Mouse (Mus musculus) cerebellum, adult 9-11 months (tissue): ENCODE results near the gene Dnah17.

Experiments
- DNase-seq: peaks from one replicate; pipeline ENCODE4 v3.0.0; 2022

The Dnah17 gene

DNA sequence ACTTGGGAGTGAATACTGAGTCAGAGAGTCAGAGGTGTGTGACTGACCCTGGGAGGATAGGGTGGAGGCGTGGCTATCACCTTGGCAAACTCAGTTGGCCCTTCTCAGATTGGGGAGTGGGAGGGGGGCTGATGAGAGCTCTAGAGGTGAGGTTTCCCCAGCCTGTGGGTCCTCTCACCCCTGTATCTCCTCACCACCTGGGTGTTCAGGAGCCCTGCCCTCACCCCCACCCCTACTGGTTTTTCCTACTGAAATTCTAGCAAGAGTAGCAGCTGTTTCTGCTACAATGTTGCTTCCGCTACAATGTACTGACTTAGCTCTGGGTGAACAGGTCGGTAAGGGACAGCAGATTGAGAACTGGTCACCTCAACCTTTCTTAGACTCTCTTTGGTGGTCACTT, 46.2 kb downstream of the Dnah17 start:
- no peak for DNase-seq

DNA sequence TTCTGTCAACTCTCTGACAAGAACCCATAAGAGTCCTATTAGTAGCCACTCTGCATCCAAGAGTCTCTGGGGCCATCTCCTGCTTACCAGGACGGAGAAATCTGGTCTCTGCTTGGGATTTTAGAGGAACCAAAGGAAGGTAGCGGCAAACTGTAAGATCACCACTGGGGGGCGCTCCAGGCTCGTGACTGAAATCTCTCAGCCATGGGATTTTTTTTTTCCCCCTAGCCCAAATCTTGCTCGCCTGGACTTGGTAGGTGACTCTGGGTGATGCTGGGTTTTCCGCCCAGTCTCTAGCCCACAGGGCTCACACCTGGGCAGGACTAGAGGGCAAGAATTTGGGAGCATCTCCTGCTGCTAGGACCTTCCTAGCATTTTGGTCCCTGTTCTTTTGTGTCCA, 46.6 kb downstream of the Dnah17 start:
- DNase-seq: peak; percentile 57

DNA sequence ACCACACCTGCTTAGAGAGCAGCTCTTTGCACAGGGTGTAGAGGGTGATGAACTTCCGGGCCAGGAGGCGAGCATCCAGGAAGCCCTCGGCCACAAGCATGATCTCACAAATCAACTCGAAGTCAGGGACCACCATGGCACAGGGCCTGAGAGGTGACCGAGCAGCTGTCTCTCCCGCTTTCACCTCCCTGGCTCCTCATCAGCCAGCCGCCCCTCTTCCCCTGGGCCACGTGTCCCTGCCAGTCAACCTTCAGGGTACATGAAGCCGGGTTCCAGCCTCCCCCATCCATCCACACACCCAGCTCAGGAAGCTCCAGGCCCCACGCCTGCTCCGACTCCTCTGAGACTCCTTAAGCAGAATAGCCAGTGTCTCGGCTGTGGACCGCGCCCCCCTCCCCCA, 48.1 kb downstream of the Dnah17 start:
- DNase-seq: no peak

DNA sequence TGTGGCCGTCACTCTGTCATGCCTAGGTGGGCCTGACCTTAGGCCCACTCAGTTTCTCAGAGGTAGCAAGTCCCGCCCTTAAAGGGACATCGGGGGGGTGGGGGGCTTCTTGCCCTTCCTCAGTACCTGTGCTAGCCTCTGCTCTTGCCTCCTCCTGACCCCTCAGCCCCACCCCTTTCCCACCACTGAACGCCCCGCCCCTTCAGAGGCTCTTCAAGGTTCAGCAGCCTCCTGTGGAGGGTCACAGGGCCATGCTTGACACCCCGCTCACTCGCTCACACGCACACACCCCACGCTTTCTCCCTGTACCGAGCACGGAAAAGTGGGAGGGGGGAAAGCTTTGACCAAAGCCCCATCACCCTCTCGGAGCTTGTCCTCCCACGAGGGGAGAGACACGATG, 50.7 kb downstream of the Dnah17 start:
- DNase-seq: no peak

DNA sequence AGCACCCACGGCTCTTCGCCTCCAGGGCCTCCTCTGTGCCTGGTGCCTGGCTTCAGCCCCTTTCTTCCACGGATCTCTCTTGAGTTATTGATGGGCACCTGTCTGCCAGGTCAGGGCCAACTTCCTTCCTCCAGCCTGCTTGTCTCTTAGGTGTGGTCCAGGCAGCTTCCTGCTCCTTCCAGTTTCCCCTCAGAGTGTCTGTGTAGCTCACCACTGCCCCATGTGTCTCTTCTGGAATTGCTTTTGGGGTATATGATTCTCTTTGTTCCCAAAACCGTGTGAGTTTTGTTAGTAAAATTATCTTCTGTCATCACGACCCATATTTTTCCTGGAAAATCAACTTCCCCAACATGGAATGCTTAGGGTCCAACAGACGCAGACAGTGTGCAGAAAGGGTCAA, 53.5 kb downstream of the Dnah17 start:
- DNase-seq: no peak

DNA sequence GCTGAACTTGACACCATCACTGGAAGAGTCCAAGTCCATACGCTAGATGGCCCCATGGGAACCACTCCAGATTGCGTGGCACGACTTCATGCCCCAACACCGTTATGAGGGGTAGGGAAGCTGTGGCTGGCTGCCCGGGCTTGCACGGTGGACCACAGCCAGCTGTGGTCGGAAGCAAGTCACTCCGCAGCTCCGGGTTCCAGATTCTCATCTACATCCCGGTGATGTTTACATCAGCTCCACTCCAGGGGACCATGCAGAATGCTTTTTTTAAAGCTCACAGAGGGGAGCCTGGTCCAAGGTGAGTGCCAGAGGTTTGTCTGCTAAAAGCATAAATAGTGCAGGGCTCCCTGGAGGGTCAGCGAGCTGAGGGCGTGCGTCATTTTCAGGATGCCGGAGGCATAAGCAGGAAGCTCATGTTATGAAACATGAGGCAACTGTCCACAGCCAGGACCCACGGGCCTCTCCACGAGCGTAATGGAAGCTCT, 55.4 kb downstream of the Dnah17 start:
- no peak for DNase-seq

DNA sequence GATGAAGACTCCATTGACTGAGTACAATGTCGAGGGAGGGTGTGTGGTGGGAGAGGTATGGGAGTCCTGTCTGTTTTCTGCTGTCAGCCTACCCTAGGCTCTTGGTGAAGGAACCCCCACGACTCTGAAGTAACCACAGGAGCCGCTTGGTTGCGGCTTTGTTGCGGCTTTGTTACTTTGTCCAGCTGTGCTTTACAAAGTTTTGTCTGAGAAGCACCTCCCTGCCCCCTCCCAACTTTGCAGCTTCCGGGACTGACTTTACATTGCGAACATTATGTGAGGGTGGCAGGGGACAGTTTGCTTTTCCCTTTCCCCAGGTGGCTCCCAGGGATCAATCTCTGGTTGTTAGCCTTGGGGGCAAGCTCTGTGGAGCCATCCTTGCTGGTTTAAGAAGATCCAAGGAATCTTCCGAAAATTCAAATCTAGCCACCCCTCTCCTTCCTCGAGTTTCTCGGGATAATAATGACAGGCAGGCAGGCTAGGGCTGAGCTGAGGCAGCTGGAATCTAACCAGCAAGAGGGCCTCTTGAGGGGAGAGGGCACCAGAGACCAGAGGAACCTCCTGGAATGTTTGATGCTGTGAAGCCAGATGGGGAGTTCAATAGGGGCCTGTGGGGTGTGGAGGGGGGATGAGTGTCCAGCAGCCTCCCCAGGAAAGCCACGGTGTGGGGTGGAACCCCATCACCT, 59.1 kb downstream of the Dnah17 start:
- no peak for DNase-seq

DNA sequence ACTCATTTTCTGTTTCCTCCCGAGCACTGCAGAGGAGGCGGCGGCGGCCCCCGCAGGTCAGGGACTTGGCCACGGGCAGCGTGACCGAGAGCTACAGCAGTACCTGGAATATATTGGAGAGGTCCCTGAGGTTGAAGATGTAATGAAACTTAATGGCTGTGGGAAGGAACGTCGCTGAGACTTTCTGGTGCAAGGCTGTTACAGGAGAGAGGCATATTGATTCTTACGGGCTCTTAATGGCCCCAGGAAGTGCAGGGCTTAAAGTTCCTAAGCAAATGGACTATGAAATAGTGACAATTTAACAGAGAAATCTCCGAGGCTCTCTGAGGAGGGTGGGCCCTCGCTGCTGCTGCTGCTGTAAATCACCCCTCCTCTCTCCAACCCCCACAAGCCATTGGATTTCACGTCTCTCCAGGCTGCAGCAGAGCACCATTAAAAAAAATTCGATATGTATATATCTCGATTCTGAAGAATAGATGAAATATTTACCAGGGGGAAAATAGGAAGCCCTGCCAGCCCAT, 61.6 kb downstream of the Dnah17 start:
- no peak for DNase-seq

DNA sequence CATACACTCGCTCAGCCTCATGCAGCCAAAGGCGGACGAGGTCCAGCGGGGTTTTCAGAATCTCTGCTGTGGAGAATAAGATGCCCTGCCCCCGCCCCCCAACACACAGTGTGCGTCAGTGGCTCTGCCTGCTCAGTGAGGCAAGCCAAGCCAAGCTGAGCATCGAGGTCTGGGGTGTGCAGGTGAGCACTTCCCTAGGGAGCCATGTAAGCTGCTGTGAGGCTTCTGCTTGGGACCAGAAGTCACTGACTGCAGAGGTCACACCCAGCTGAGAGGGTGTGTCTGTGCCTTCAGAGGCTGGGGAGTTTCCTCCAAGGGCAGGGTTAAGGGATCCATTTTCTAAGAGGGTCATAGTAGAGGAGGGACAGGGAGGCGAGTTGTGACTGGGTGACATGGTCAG, 62.8 kb downstream of the Dnah17 start:
- no peak for DNase-seq

DNA sequence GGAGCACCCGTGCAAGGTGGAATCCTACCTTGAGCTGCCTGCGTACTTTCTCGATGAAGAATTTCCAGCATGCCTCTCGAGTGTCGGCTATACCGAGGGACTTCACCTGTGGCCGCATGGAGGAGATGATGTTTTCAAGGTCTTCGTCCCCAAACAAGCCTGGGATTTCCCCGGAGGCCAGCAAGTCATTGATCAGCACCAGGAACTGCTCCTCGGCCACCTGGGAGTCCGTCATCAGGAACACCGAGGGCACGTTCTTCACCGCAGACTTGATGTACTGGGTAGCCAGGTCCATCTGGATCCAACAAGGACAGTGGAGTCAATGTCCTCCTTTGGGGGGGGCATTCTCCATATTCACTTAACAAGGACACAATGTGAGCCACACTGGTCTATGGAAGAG, 70.4 kb downstream of the Dnah17 start:
- DNase-seq: no peak

DNA sequence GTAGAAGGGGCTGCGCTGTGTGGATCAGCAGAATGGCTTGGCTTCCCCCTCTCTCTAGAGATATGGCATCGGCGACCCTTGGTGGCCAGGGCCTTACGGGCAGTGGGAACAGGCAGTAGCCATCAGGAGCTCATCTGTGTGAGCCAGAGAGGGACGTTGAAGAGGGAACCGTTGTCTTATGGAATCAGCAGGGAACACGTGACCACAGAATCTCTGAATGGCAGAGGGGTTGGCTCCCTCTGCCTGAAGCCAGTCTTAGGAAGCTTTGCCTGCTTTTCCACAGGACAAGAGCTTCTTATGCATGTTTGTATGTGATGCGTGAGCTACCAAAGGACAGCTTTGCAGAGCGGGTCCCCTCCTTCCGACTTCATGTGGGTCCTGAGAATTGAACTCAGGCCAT, 71.6 kb downstream of the Dnah17 start:
- no peak for DNase-seq

DNA sequence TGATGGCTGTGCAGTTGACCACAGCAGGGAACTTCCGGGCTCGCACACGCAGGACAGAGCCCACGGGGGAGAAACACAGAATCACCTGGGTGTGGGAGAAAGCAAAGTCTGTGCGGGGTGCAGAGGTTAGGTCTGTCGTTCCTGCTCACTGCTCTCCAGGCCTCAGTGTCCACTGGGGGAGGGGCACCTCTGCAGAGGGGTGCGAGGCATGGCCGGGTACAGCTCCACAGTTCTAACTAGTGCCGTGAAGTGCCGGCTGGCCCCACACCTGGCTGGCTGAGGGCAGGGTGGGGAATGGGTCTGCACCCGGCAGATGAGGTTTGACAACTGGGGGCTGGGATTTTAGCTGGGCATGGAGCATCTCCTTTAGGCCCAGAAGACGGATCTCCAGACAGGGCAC, 72.1 kb downstream of the Dnah17 start:
- DNase-seq: no peak

DNA sequence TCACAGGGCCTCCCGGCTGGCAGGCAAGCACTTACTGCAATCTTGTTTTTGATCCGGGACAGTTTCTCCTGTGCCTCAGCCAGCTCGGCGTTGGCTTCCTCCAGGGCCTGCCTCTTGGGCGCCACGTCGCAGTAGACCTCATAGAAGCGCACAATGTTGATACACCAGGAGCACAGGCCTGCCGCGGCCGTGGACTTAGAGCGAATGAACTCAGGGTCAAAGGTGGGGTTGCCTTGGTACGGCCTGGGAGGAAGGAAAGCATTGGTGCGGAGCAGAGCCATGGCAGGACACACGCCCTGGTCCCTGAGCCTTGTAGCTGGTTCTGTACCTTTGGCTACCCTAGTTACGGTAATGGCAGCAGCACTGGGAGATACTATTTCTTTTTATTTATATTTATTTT, 80.3 kb downstream of the Dnah17 start:
- no peak for DNase-seq

DNA sequence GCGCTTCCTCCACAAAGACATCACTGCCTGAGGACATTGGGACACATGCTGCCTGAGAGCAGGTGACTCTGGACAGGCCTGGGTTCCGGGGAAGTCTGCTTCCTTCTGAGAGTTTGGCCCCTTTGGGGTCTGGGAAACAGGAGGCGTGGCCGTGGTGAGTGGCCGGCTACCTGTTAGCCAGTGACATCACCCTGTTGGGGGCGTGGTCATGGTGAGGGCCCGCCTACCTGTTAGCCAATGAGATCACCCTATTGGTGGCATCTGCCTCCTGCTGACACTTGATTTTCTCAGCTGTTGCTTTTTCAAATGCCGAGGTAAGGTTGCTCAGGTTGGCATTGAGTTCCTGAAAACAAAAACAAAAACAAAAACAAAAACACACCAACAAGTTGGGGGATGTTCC, 80.8 kb downstream of the Dnah17 start:
- DNase-seq: no peak

DNA sequence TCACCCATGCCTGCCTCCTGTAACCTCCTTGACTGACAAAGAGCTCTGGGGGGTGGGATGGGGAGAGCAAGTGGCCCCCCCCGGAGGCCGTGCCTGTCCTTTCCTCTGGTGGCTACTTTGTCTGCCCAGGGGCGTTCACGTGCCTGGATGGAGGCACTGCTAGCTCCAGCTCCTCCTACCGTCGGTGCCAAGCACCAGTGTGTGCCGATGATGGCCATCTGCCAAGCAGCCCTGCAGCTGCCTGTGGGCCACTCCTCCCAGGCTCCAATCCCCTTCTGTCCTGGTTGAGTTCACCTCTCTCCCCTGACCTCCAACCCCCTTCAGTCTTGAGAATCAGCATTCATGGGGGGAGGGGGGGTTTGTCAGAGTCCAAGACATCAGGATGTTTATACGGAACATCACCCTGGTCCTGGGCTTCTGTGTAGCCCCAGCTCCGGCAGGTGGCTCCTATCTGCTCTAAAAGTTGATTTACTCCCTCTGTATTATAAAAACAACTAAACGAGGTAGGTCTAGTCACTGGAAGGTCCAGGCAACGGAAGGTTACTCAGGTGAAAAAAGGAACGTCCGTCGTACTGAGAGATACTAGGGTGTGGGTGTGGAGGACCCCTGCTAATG, 87.0 kb downstream of the Dnah17 start:
- peak; percentile 47 for DNase-seq

DNA sequence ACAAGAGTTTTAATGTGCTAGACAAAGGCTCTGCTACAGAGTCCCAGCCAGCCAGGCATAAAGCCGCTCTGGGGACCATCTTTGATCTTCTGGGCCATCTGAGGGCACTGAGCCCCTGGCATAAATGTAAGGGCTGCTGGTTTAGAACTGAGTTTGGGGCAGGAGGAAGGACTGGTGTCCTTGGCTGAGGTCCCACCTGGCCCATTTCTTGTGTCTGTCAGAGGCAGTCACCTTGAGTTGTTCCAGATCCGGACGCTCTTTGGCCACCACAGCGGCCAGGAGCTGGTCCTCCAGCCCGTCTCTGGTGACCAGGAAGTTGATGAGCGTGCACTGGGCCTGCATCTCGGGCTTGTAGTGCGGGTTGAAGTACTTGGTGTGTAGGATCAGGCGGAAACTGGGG, 87.6 kb downstream of the Dnah17 start:
- DNase-seq: no peak

DNA sequence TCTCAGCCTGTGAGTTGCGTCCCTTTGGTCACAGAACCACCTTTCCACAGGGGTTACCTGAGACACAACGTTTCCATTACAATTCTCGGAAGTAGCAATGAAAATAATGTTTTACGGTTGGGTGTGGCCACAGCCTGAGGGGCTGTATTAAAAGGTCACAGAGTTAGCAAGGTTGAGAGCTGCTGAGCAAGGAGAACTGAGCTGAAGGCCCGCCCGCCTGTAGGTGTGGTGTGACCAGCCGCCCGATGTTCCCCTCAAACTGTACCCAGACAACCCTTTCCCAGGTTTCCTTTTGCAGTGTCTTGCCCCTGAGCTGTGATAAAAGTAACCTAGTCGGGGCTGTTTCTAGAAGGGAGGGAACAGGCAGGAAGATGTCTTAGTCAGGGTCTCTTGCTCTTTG, 95.4 kb downstream of the Dnah17 start:
- no peak for DNase-seq

DNA sequence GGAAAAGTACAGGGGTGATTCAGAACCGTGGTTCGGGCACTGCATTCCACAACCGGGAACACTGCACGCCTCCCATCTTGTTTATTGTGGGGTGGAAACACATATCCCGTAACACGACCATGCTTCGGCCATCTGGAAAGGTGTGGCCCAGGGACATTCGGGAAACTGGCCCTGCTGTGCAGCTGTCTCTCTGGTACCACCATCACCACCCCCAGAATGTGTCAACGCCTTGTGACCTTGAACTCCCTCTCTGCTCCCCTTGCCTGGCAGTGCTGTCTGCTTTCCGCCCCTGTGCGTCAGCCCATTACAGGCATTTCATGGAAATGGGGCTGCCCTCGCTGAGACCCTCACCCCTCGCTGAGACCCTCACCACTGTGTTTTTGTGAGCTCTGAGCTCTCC, 96.0 kb downstream of the Dnah17 start:
- no peak for DNase-seq

DNA sequence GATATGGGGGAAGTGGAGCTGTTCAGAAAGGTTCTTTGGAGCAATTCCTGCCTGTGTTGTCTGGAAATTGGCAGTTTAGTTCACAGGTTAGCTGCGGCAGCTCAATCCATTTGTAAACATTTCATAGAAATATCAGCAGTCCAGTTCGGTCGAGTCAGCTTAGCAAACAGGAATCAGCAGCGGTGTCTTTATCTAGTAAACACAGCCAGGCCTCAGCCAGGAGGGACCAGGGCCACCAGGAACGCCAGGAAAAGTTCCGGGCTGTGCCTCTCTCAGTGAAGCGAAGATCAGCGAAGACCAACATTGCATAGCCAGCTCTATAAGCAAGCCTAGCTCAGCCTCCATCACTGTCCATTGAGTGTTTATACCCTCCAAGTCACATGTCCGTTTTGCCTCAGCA, 99.3 kb downstream of the Dnah17 start:
- DNase-seq: no peak

DNA sequence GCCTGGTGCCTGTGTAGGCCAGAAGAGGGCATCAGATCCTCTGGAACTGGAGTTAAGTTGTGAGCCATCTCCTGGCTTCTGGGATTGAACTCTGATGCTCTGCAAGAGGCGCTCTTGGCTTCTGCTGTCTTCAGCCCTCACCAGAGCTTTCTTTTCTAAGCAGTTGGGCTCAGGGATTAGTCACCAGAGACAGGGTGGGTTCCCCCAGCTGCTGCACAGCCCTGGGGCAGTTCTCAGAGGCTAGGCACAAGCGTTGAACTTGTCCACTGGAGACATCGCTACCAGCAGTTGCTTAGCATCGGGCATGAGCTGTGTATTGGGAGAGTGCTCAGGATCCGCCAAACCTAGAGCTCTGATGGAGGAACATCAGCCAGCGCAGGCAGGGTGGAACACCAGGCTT, 101.3 kb downstream of the Dnah17 start:
- no peak for DNase-seq

DNA sequence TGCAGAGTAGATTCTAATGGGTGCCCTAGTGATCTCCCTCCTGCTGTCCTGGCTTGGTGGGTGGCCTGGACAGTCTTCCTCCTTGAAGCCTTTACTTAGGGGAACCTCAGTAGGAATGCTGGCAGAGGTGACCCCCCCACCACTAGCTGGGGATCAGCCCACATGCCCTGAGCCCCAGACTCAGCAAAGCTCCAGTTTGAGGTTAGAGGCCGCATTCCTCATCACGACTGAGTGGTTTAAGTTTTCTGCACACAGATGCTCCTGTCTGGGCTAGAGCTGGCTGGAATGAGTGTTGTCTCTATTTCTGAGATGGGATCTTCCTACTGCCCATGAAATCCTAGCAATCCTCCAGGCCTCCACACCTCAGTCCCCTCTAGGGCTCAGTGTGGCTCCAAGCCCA, 106.3 kb downstream of the Dnah17 start:
- no peak for DNase-seq

DNA sequence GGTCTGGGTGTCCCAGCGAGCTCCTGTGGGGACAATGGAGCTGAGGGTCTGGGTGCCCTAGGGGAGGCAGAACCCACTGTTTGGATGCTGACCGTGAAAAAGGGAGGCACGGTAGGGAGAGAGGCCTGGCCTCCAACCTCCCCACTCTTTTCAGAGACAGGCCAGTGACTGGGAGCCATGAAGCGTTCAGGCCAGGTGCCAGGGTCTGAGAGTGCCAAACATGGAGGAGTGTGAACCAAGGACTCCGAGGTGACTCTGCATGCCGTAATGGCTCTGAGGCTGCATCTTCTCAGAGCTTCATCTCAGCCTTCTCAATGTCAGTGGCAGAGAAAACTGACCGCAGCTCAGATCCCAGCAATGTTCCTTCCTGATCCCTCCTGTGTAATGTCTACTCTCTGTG, 107.0 kb downstream of the Dnah17 start:
- no peak for DNase-seq

DNA sequence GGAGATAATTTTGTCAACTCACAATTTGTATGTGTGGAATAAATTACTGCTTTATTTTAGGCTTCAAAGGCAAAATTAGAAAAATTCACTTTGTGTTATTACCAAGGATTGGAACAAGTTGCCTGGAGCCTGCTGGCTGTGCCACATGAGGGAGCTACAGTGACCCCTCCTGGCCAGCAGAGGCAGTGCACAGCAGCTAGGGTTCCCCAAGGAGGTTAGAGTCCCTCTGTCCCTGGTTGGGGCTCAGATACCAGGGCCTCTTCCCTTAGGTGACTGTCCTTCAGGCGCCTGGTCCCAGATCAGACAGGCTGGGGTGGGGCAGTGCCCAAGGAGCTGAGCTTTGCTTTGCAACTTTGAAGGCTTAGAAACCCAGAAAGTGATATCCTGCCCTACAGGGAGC, 108.6 kb downstream of the Dnah17 start:
- peak; percentile 62 for DNase-seq

DNA sequence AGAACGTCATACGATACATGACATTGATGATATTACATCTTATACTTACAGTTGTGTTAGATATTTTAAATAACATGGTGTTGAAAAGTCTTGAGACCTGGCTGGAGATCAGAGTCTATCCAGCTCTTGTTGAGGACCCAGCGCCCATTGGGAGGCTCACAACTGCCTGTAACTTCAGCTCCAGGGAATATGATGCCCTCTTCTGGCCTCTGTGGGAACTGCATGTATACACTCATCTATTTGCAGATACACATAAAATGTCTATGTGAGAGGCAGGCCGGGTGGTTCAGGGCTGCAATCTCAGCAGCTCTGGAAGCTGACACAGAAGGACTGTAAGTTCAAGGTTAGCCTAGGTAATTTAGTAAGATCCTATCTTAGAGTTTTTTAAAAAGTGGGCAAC, 112.1 kb downstream of the Dnah17 start:
- DNase-seq: no peak
